Mouse (Mus musculus): ENCODE measurements around the gene Tex12. TPM values are rescaled to one million over a fixed set of nuclear protein-coding genes. Genes with fewer than 3 reads are reported as not detected.
A peak's percentile ranks its signal among the peaks of the same experiment; 100 is the strongest.

The Tex12 gene
- total and polyA plus RNA-seq, 3 experiments = not detected

DNA sequence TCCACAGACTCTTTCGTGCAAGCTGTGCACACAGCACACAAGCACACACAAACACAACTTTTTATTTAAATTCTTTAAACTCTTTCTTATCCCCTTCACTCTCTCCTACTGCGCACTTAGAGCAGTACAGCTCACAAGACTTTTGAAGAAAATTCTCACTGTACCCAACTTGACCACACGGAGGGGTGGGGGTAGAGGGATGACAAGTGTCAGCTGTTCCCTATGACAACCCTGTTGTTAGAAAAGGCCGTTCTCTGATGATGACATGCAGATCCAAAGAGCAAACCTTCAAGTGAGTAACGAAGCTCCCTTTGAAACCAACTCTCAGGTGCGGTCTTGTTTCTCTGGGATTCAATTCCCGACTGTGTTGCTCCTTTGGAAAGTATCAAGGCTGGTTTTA is 33.3 kb downstream of the Tex12 start:
- no peaks in the 10 kb centered on the region for H3K9me3 ChIP-seq (replicated peaks)
- no peak for ATAC-seq (ENCODE audit: extremely low read depth, insufficient number of reproducible peaks, low FRiP score, poor library complexity, severe bottlenecking)
- no peaks in the 10 kb centered on the region for H3K27me3 ChIP-seq (ENCODE audit: insufficient read depth, low read length)
- peak overlapping the region; percentile 93 for H3K4me3 ChIP-seq (ENCODE audit: low read depth, low read length)
- peak; percentile 20 for DNase-seq (ENCODE audit: low spot score)
- TF ChIP-seq POLR2AphosphoS5 (IDR thresholded peaks at IDR 0.05; ENCODE audit: insufficient replicate concordance, low read depth, low read length) (no peak), TAL1 (conservative IDR thresholded peaks at IDR 0.05; ENCODE audit: low read depth, low read length) (no peak), CTCF (IDR thresholded peaks at IDR 0.05; ENCODE audit: low read depth, low read length) (no peak), GATA2 (IDR thresholded peaks at IDR 0.05; ENCODE audit: borderline replicate concordance, low read depth, low read length) (no peak), GATA1 (IDR thresholded peaks at IDR 0.05; ENCODE audit: borderline replicate concordance, low read length) (no peak)
- H3K36me3 ChIP-seq (replicated peaks) = peaks cover 24% of the 10 kb centered on the region
- peaks cover 16% of the 10 kb centered on the region for H3K4me1 ChIP-seq (ENCODE audit: insufficient read depth, low read depth, low read length)

DNA sequence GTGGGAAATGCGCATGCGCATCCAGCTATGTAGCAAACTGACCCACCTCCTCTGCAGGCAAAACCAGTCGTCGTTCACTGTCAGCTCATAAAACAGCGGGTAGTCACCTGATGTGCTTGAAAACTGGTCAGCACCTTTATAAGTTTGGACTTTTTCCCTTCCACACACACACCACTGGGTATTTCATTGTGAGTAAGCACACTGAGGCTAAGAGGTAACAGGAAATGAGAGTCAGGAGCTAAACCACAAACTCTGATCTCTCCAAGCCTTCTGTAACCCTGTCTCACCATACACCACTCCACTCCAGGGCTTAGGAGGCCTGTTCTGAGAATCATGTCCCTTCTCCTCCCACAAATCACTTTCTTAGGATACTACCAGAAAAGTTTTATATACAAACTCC is 35.5 kb downstream of the Tex12 start:
- Histone ChIP-seq H3K4me1 (ENCODE audit: insufficient read depth, low read depth, low read length) (peaks cover 18% of the 10 kb centered on the region), H3K27me3 (ENCODE audit: insufficient read depth, low read length) (no peaks in the 10 kb centered on the region), H3K36me3 (replicated peaks) (peaks cover 39% of the 10 kb centered on the region), H3K9me3 (replicated peaks) (no peaks in the 10 kb centered on the region), H3K4me3 (ENCODE audit: low read depth, low read length) (no peak overlapping the region)
- DNase-seq (ENCODE audit: low spot score) = no peak
- TF ChIP-seq GATA1 (IDR thresholded peaks at IDR 0.05; ENCODE audit: borderline replicate concordance, low read length) = no peak
- TF ChIP-seq TAL1 (conservative IDR thresholded peaks at IDR 0.05; ENCODE audit: low read depth, low read length) = no peak
- no peak for TF ChIP-seq POLR2AphosphoS5 (IDR thresholded peaks at IDR 0.05; ENCODE audit: insufficient replicate concordance, low read depth, low read length)
- TF ChIP-seq CTCF (IDR thresholded peaks at IDR 0.05; ENCODE audit: low read depth, low read length) = no peak
- no peak for TF ChIP-seq GATA2 (IDR thresholded peaks at IDR 0.05; ENCODE audit: borderline replicate concordance, low read depth, low read length)
- no peak for ATAC-seq (ENCODE audit: extremely low read depth, insufficient number of reproducible peaks, low FRiP score, poor library complexity, severe bottlenecking)

DNA sequence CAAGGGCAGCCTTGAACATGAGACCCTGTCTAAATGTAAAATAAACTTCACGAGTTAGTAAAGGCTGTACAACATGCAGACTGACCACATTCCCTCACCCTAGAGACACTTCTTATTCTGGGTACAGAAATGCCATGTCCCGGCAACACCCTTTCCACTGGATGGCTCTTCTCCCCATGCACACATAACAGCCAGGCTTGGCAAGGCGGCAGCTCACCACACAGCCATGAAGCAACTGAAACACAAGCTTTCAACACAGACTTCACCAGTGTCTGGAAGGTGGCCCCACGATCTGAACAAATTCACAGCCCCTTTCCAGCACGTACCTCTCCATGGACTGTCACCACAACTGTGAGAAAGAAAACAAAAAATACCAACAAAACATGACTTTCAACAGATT is 36.2 kb downstream of the Tex12 start:
- H3K4me1 ChIP-seq (ENCODE audit: insufficient read depth, low read depth, low read length) = peaks cover 19% of the 10 kb centered on the region
- ATAC-seq (ENCODE audit: extremely low read depth, insufficient number of reproducible peaks, low FRiP score, poor library complexity, severe bottlenecking) (no peak), DNase-seq (ENCODE audit: low spot score) (no peak)
- H3K27me3 ChIP-seq (ENCODE audit: insufficient read depth, low read length) = no peaks in the 10 kb centered on the region
- TF ChIP-seq TAL1 (conservative IDR thresholded peaks at IDR 0.05; ENCODE audit: low read depth, low read length) (no peak), CTCF (IDR thresholded peaks at IDR 0.05; ENCODE audit: low read depth, low read length) (no peak), POLR2AphosphoS5 (IDR thresholded peaks at IDR 0.05; ENCODE audit: insufficient replicate concordance, low read depth, low read length) (no peak), GATA1 (IDR thresholded peaks at IDR 0.05; ENCODE audit: borderline replicate concordance, low read length) (no peak), GATA2 (IDR thresholded peaks at IDR 0.05; ENCODE audit: borderline replicate concordance, low read depth, low read length) (no peak)
- no peaks in the 10 kb centered on the region for H3K9me3 ChIP-seq (replicated peaks)
- H3K4me3 ChIP-seq (ENCODE audit: low read depth, low read length) = no peak overlapping the region
- peaks cover 44% of the 10 kb centered on the region for H3K36me3 ChIP-seq (replicated peaks)

DNA sequence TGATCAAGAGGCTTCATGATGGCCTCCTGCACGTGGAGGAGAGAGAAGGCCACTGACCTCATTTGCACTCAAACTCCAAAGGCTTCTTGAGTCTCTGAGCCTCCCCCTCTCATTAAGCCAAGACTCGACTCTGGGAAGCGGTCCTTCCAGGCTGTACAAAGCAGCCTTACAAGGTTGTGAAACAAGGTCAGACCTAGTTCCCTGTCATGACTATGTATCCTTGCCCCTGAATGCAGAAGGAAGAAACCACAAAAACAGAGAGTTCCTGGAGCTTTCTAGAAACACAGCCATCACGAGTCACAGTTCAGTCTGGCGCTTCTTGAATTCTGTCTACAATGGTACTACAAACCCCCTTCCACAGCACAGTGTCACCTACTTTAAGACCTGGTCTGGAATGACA is 38.6 kb downstream of the Tex12 start:
- no peak overlapping the region for H3K4me3 ChIP-seq (ENCODE audit: low read depth, low read length)
- H3K27me3 ChIP-seq (ENCODE audit: insufficient read depth, low read length) = no peaks in the 10 kb centered on the region
- H3K9me3 ChIP-seq (replicated peaks) = no peaks in the 10 kb centered on the region
- no peak for DNase-seq (ENCODE audit: low spot score)
- H3K4me1 ChIP-seq (ENCODE audit: insufficient read depth, low read depth, low read length) = peaks cover 13% of the 10 kb centered on the region
- peaks cover 44% of the 10 kb centered on the region for H3K36me3 ChIP-seq (replicated peaks)
- TF ChIP-seq TAL1 (conservative IDR thresholded peaks at IDR 0.05; ENCODE audit: low read depth, low read length) (no peak), GATA2 (IDR thresholded peaks at IDR 0.05; ENCODE audit: borderline replicate concordance, low read depth, low read length) (no peak), GATA1 (IDR thresholded peaks at IDR 0.05; ENCODE audit: borderline replicate concordance, low read length) (no peak), POLR2AphosphoS5 (IDR thresholded peaks at IDR 0.05; ENCODE audit: insufficient replicate concordance, low read depth, low read length) (no peak), CTCF (IDR thresholded peaks at IDR 0.05; ENCODE audit: low read depth, low read length) (no peak)
- no peak for ATAC-seq (ENCODE audit: extremely low read depth, insufficient number of reproducible peaks, low FRiP score, poor library complexity, severe bottlenecking)

DNA sequence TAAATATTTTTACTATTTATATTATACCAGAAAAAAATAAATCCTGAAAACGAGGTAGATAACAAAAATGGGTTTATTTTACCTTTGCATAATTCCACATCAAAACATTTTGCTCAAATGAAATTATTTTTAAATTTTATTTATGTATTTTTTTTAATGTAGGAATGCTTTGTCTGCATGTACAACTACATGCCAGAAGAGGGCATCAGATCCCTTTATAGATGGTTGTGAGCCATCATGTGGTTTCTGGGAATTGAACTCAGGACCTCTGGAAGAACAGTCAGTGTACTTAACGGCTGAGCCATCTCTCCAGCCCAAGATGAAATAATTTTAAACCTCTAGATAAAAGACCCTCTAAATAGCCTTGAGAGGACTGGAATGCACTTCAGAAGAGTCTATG is 39.6 kb downstream of the Tex12 start:
- peaks cover 37% of the 10 kb centered on the region for H3K36me3 ChIP-seq (replicated peaks)
- peaks cover 6% of the 10 kb centered on the region for H3K4me1 ChIP-seq (ENCODE audit: insufficient read depth, low read depth, low read length)
- no peak for DNase-seq (ENCODE audit: low spot score)
- TF ChIP-seq TAL1 (conservative IDR thresholded peaks at IDR 0.05; ENCODE audit: low read depth, low read length) = no peak
- no peak for TF ChIP-seq CTCF (IDR thresholded peaks at IDR 0.05; ENCODE audit: low read depth, low read length)
- TF ChIP-seq POLR2AphosphoS5 (IDR thresholded peaks at IDR 0.05; ENCODE audit: insufficient replicate concordance, low read depth, low read length) = no peak
- no peak for TF ChIP-seq GATA2 (IDR thresholded peaks at IDR 0.05; ENCODE audit: borderline replicate concordance, low read depth, low read length)
- no peak for TF ChIP-seq GATA1 (IDR thresholded peaks at IDR 0.05; ENCODE audit: borderline replicate concordance, low read length)
- no peaks in the 10 kb centered on the region for H3K9me3 ChIP-seq (replicated peaks)
- ATAC-seq (ENCODE audit: extremely low read depth, insufficient number of reproducible peaks, low FRiP score, poor library complexity, severe bottlenecking) = no peak
- no peaks in the 10 kb centered on the region for H3K27me3 ChIP-seq (ENCODE audit: insufficient read depth, low read length)
- no peak overlapping the region for H3K4me3 ChIP-seq (ENCODE audit: low read depth, low read length)

DNA sequence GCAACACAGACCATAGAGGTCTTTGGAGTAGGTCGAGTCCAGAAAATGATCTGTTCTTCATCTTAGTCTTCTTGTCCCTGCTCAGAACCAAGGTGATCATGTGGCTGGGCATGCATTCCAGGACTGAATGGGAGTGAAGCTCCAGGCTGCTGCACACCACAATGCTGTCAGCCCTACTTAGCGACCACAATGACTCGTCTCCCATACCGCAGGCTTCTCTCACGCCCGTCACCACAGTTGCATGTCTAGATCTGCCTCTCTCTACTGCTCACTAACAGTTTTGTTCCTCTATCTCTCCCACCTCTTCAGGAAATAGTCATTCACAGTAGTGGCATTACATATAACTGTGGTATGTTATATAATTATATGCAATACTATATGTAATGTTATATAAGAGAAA is 40.4 kb downstream of the Tex12 start:
- Histone ChIP-seq H3K4me3 (ENCODE audit: low read depth, low read length) (no peak overlapping the region), H3K36me3 (replicated peaks) (peaks cover 36% of the 10 kb centered on the region), H3K4me1 (ENCODE audit: insufficient read depth, low read depth, low read length) (peaks cover 6% of the 10 kb centered on the region), H3K27me3 (ENCODE audit: insufficient read depth, low read length) (no peaks in the 10 kb centered on the region), H3K9me3 (replicated peaks) (no peaks in the 10 kb centered on the region)
- no peak; the same call in 1 of the 2 replicates for ATAC-seq (ENCODE audit: extremely low read depth, insufficient number of reproducible peaks, low FRiP score, poor library complexity, severe bottlenecking)
- no peak for TF ChIP-seq POLR2AphosphoS5 (IDR thresholded peaks at IDR 0.05; ENCODE audit: insufficient replicate concordance, low read depth, low read length)
- TF ChIP-seq GATA1 (IDR thresholded peaks at IDR 0.05; ENCODE audit: borderline replicate concordance, low read length) = no peak
- TF ChIP-seq TAL1 (conservative IDR thresholded peaks at IDR 0.05; ENCODE audit: low read depth, low read length) = no peak
- no peak for TF ChIP-seq CTCF (IDR thresholded peaks at IDR 0.05; ENCODE audit: low read depth, low read length)
- no peak for TF ChIP-seq GATA2 (IDR thresholded peaks at IDR 0.05; ENCODE audit: borderline replicate concordance, low read depth, low read length)
- DNase-seq (ENCODE audit: low spot score) = no peak
